ENCODE assay signal across 18 mouse cellular contexts in the genomic region with DNA sequence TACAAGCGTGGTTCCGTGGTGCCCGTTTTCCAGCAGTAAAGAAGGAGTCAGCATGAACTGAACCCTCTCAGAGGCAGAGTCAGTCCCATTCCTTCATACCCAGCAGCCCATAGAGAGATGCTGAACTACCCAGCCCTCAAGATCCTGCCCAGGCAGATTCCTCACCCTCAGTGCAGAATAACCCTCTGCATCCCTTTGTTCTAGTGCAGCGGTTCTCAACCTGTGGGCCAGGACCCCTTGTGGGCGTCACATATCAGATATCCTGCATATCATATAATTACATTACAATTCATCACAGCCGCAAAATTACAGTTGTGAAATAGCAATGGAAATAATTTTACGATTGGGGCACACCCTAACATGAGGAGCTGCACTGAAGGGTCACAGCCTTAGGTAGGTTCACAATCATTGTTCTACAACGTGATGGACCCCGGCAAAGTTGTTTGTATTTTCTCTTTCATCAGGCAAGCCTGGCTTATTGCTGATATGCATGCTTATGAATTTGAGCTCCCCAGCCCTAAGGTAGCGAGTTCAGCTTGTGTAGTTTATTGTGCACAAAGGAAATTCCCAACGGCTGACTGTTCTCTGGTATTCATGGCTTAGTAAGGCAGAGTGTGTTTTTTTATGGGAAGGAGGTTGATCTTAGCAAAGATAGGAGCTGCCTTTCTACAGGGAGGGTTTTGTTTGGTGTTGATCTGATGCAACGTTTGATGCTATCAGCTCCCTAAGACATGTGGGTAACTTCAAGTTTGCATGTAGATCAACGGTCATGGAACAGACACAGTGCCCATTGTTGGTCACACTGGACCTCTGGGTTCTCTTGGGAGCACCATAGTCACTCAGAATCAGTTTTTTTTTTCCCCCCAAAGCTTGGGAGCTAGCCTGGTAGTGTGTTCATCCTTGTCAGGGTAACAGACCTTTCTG. TPM values are rescaled to one million over a fixed set of nuclear protein-coding genes. Genes with fewer than 3 reads are reported as not detected.
DNase-seq lines count a peak whose midpoint lies in the region; ATAC-seq and TF ChIP-seq lines count a peak whose summit lies in the region.
"Had no signal": no experiment of that assay in that cellular context is flagged by ENCODE, and none has a peak within 500 bp of the region (broad histone marks: within the 10 kb centered on the region; RNA-seq: fewer than 3 reads in every experiment).

No protein-coding gene starts in this region.

- no peaks in the 10 kb centered on the region for H3K27me3 ChIP-seq in heart, embryonic 10.5 days (ENCODE audit: insufficient read depth, poor library complexity, severe bottlenecking)
- H3K27me3 ChIP-seq in kidney, postnatal 0 days (ENCODE audit: insufficient read depth, low read length), result no peaks in the 10 kb centered on the region
- H3K27me3 ChIP-seq: heart, embryonic 12.5 days; neural tube, embryonic 15.5 days had no signal

- H3K4me1 ChIP-seq in heart, embryonic 10.5 days, result peaks cover 40% of the 10 kb centered on the region
- H3K4me1 ChIP-seq in kidney, postnatal 0 days (replicated peaks; ENCODE audit: insufficient read depth, low read length), result peaks cover 11% of the 10 kb centered on the region

- H3K27ac ChIP-seq in heart, embryonic 10.5 days, result 0 out of 2 replicates have a peak overlapping the region, but pooled peaks have one; percentile 31
- peak overlapping the region; percentile 70; the same call in 1 of the 2 replicates for H3K27ac ChIP-seq in kidney, postnatal 0 days
- H3K27ac ChIP-seq: hindbrain, embryonic 14.5 days; liver, embryonic 14.5 days; neural tube, embryonic 15.5 days had no signal

- ATAC-seq in kidney, postnatal 0 days (replicated peaks; ENCODE audit: low FRiP score, low read depth), result no peak
- ATAC-seq in megakaryocyte, adult 5-6 weeks (ENCODE audit: poor library complexity, severe bottlenecking), result 0 out of 2 replicates have a peak, but pooled peaks have one; percentile 32
- ATAC-seq: forebrain, embryonic 16.5 days had no signal

- 83% methylated on average over 13 of the region's 13 CpGs for WGBS in heart, embryonic 10.5 days
- 68% methylated on average over 13 of the region's 13 CpGs for WGBS in kidney, postnatal 0 days

- TF ChIP-seq CTCF in kidney, postnatal 0 days (IDR thresholded peaks at IDR 0.05; ENCODE audit: low read depth), result no peak

- H3K36me3 ChIP-seq in heart, embryonic 10.5 days, result peaks cover 18% of the 10 kb centered on the region
- H3K36me3 ChIP-seq in kidney, postnatal 0 days (ENCODE audit: insufficient read depth, low read length), result no peaks in the 10 kb centered on the region
- H3K36me3 ChIP-seq: neural tube, embryonic 15.5 days had no signal

- no peak overlapping the region for H3K4me3 ChIP-seq in heart, embryonic 10.5 days
- H3K4me3 ChIP-seq in kidney, postnatal 0 days (replicated peaks; ENCODE audit: low read depth, low read length), result no peak overlapping the region
- H3K4me3 ChIP-seq: heart, embryonic 12.5 days; neural tube, embryonic 15.5 days had no signal

- DNase-seq in heart, embryonic 10.5 days (ENCODE audit: low spot score), result no peak
- no peak for DNase-seq in heart, postnatal 4 days
- no peak for DNase-seq in kidney, postnatal 0 days (ENCODE audit: low spot score)
- DNase-seq in kidney, postnatal 25 days, result no peak
- peak; percentile 76 for DNase-seq in NIH3T3 (ENCODE audit: low read depth)
- DNase-seq in frontal cortex, postnatal 25 days (ENCODE audit: low spot score in 2 of 2), result no peak
- DNase-seq in retina, postnatal 1 day, result no peak
- DNase-seq: adrenal gland, postnatal 25 days; cerebellum, adult 2 months; kidney, adult 11 months; midbrain, embryonic 14.5 days; right cerebral cortex, postnatal 14 days had no signal

- no peak overlapping the region for H3K4me2 ChIP-seq in kidney, postnatal 0 days (ENCODE audit: low read length)
- H3K4me2 ChIP-seq: heart, embryonic 12.5 days; hindbrain, embryonic 14.5 days; neural tube, embryonic 15.5 days had no signal

- H3K9ac ChIP-seq in kidney, postnatal 0 days (ENCODE audit: low read depth, low read length), result no peak overlapping the region
- H3K9ac ChIP-seq: heart, embryonic 12.5 days; hindbrain, embryonic 14.5 days; liver, embryonic 14.5 days; neural tube, embryonic 15.5 days had no signal

- H3K9me3 ChIP-seq in heart, embryonic 10.5 days, result no peaks in the 10 kb centered on the region
- no peaks in the 10 kb centered on the region for H3K9me3 ChIP-seq in kidney, postnatal 0 days (replicated peaks; ENCODE audit: low read length)
- H3K9me3 ChIP-seq: neural tube, embryonic 15.5 days had no signal

RNA-seq across cellular contexts. Expression of a gene that starts 33.0 kb away (rescaled TPM):
- polyA plus RNA-seq in heart, embryonic 10.5 days (2016; fragmentation: Nextera tagmentation; extraction: Ambion mirVana), result 40.8 and 44.4 TPM in 2 replicates
- 10 to 100 TPM; 43.2 to 46.6 TPM for total RNA-seq in heart, postnatal 4 days (2021)
- polyA plus RNA-seq in kidney, postnatal 0 days (2015; fragmentation: Nextera tagmentation; extraction: Ambion mirVana), result 35.2 and 39.6 TPM in 2 replicates
- total RNA-seq in megakaryocyte, adult 5-6 weeks (2015), result 32.6 and 39.0 TPM in 2 replicates
- total RNA-seq in megakaryocyte, adult 5-6 weeks (2017), result 46.7 and 47.2 TPM in 2 replicates
